Mouse (Mus musculus) stomach, postnatal 0 days (tissue): ENCODE data around the gene Cygb.

Experiments
- CTCF ChIP-seq: IDR thresholded peaks from 2 replicates; pipeline ENCODE4 v1.5.1; 2016; ENCODE audit warnings: antibody characterized with exemption, low read depth, mild to moderate bottlenecking, moderate library complexity
- EP300 ChIP-seq: optimal IDR thresholded peaks from 2 replicates; pipeline ENCODE3; 2016; ENCODE audit warnings: antibody characterized with exemption

DNA sequence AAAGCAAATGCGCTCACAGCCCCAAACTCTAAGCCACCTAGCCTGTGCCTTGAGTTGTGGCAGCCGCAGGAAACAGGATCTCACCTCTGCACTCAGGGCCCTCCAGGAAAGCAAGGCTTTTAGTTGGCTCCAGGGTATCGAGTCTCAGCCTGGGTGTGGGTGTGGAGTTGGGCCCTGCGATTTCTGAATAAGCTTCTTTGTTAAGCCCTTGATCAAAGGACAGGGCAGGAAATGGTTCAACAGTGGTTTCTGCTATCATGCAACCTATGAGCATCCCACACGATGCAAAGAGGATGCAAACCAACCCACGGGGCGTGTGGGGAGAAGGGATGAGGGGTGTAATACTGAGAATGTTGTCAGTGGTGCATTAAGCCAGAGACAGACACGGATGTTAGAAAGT lies 33.8 kb upstream of the Cygb start:
- TF ChIP-seq CTCF, result no peak
- TF ChIP-seq EP300, result no peak
